Mouse (Mus musculus): ENCODE measurements at regions not wholly inside any gene's neighbourhood (a gene's known extent, or its start where the extent isn't known, plus 50 kb on each side); places are given as distances from the start of the nearest gene placed in this dataset.

- no peaks in the 10 kb centered on the region for H3K36me3 ChIP-seq (ENCODE audit: insufficient read depth, low read length)
- no peaks in the 10 kb centered on the region for H3K9me3 ChIP-seq (ENCODE audit: low read length)
- WGBS: 86% methylated on average over 9 of the region's 9 CpGs
- no peak overlapping the region for H3K9ac ChIP-seq (replicated peaks; ENCODE audit: low read length, poor library complexity, severe bottlenecking)
- H3K27ac ChIP-seq (ENCODE audit: low read depth, low read length): no peak overlapping the region
- H3K27me3 ChIP-seq (ENCODE audit: insufficient read depth, low read length): no peaks in the 10 kb centered on the region
- no peak for DNase-seq (ENCODE audit: low spot score)
- H3K4me1 ChIP-seq (ENCODE audit: insufficient read depth, low read length): no peaks in the 10 kb centered on the region
- no peak for ATAC-seq (ENCODE audit: low FRiP score)
- no peak for TF ChIP-seq CTCF (IDR thresholded peaks at IDR 0.05)
- no peak overlapping the region for H3K4me3 ChIP-seq (ENCODE audit: low read depth, low read length)
- no peak overlapping the region for H3K4me2 ChIP-seq (ENCODE audit: low read depth, low read length, poor library complexity, severe bottlenecking)
Observed at GRCm38 (mm10) chr14:46616030-46616429, 144.3 kb upstream of the Cdkn3 start.

GRCm38 (mm10) chr14:46614936-46615335 is 145.4 kb upstream of the Cdkn3 start:
- H3K27ac ChIP-seq (ENCODE audit: low read depth, low read length): no peak overlapping the region
- no peak overlapping the region for H3K9ac ChIP-seq (replicated peaks; ENCODE audit: low read length, poor library complexity, severe bottlenecking)
- DNase-seq (ENCODE audit: low spot score) (no peak), ATAC-seq (ENCODE audit: low FRiP score) (no peak)
- H3K27me3 ChIP-seq (ENCODE audit: insufficient read depth, low read length): no peaks in the 10 kb centered on the region
- no peak for TF ChIP-seq CTCF (IDR thresholded peaks at IDR 0.05)
- H3K4me3 ChIP-seq (ENCODE audit: low read depth, low read length): no peak overlapping the region
- no peaks in the 10 kb centered on the region for H3K36me3 ChIP-seq (ENCODE audit: insufficient read depth, low read length)
- H3K4me2 ChIP-seq (ENCODE audit: low read depth, low read length, poor library complexity, severe bottlenecking): no peak overlapping the region
- H3K9me3 ChIP-seq (ENCODE audit: low read length): no peaks in the 10 kb centered on the region
- 84% methylated on average over 4 of the region's 4 CpGs for WGBS
- H3K4me1 ChIP-seq (ENCODE audit: insufficient read depth, low read length): no peaks in the 10 kb centered on the region

DNA sequence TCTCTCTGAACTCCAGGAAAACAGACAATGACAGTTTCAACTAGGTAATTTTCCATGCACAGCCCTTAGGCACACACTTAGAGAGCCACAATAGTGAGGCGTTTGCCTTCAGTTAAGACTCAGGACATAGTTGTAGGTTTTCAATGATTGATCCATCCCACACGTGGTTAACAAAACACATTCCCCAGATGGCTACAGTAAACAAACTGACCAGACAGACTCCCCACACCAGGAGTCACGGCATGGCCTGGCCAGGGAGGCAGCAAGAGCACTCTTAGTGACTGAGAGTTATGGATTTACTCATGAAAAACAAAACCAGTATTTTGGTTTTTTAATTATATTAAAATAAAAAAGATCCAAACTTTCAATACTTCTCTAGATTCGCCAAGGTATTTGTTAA is 146.6 kb upstream of the Cdkn3 start:
- no peaks in the 10 kb centered on the region for H3K4me1 ChIP-seq (ENCODE audit: insufficient read depth, low read length)
- H3K4me3 ChIP-seq (ENCODE audit: low read depth, low read length): no peak overlapping the region
- WGBS: 66% methylated on average over 4 of the region's 4 CpGs
- no peaks in the 10 kb centered on the region for H3K27me3 ChIP-seq (ENCODE audit: insufficient read depth, low read length)
- H3K36me3 ChIP-seq (ENCODE audit: insufficient read depth, low read length): no peaks in the 10 kb centered on the region
- no peak for ATAC-seq (ENCODE audit: low FRiP score)
- no peak overlapping the region for H3K9ac ChIP-seq (replicated peaks; ENCODE audit: low read length, poor library complexity, severe bottlenecking)
- DNase-seq (ENCODE audit: low spot score): no peak
- no peak overlapping the region for H3K27ac ChIP-seq (ENCODE audit: low read depth, low read length)
- no peak for TF ChIP-seq CTCF (IDR thresholded peaks at IDR 0.05)
- no peaks in the 10 kb centered on the region for H3K9me3 ChIP-seq (ENCODE audit: low read length)
- no peak overlapping the region for H3K4me2 ChIP-seq (ENCODE audit: low read depth, low read length, poor library complexity, severe bottlenecking)

- DNase-seq (ENCODE audit: low spot score) (no peak), ATAC-seq (ENCODE audit: low FRiP score) (no peak)
- H3K9me3 ChIP-seq (ENCODE audit: low read length): no peaks in the 10 kb centered on the region
- H3K4me2 ChIP-seq (ENCODE audit: low read depth, low read length, poor library complexity, severe bottlenecking): no peak overlapping the region
- H3K27me3 ChIP-seq (ENCODE audit: insufficient read depth, low read length): no peaks in the 10 kb centered on the region
- no peak overlapping the region for H3K9ac ChIP-seq (replicated peaks; ENCODE audit: low read length, poor library complexity, severe bottlenecking)
- H3K36me3 ChIP-seq (ENCODE audit: insufficient read depth, low read length): no peaks in the 10 kb centered on the region
- no peak for TF ChIP-seq CTCF (IDR thresholded peaks at IDR 0.05)
- H3K4me3 ChIP-seq (ENCODE audit: low read depth, low read length): no peak overlapping the region
- WGBS: 87% methylated on average over 8 of the region's 8 CpGs
- no peaks in the 10 kb centered on the region for H3K4me1 ChIP-seq (ENCODE audit: insufficient read depth, low read length)
- H3K27ac ChIP-seq (ENCODE audit: low read depth, low read length): no peak overlapping the region
Observed at GRCm38 (mm10) chr14:46613211-46613610, 147.1 kb upstream of the Cdkn3 start.

- Histone ChIP-seq H3K36me3 (ENCODE audit: insufficient read depth, low read length) (no peaks in the 10 kb centered on the region), H3K9ac (replicated peaks; ENCODE audit: low read length, poor library complexity, severe bottlenecking) (no peak overlapping the region), H3K4me2 (ENCODE audit: low read depth, low read length, poor library complexity, severe bottlenecking) (no peak overlapping the region), H3K4me1 (ENCODE audit: insufficient read depth, low read length) (no peaks in the 10 kb centered on the region), H3K9me3 (ENCODE audit: low read length) (no peaks in the 10 kb centered on the region), H3K27ac (ENCODE audit: low read depth, low read length) (no peak overlapping the region), H3K4me3 (ENCODE audit: low read depth, low read length) (no peak overlapping the region), H3K27me3 (ENCODE audit: insufficient read depth, low read length) (no peaks in the 10 kb centered on the region)
- no peak for TF ChIP-seq CTCF (IDR thresholded peaks at IDR 0.05)
- 75% methylated on average over 9 of the region's 9 CpGs for WGBS
- DNase-seq (ENCODE audit: low spot score) (no peak), ATAC-seq (ENCODE audit: low FRiP score) (no peak)
Observed at GRCm38 (mm10) chr14:46612584-46612983, 147.8 kb upstream of the Cdkn3 start.

DNA sequence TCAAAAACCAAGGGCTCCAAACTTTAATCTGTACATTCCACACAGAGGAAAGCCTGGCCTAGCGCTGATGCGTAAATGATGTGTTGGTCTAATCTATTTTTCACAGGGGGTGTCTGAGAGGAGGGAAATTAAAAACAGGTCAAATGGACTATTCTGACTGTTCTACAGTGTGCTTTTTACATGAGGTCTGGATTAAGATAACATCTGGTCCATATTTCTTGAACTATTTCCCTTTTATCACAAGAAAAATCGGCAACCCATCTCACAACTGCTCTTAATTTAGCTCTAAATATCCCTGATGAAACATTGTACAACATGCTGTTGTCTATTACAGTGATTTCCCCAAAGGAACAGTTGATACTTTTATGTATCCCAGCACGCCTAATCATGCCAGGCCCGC is 149.4 kb upstream of the Cdkn3 start:
- Histone ChIP-seq H3K4me2 (ENCODE audit: low read depth, low read length, poor library complexity, severe bottlenecking) (no peak overlapping the region), H3K36me3 (ENCODE audit: insufficient read depth, low read length) (no peaks in the 10 kb centered on the region), H3K27ac (ENCODE audit: low read depth, low read length) (no peak overlapping the region), H3K9me3 (ENCODE audit: low read length) (no peaks in the 10 kb centered on the region), H3K9ac (replicated peaks; ENCODE audit: low read length, poor library complexity, severe bottlenecking) (no peak overlapping the region), H3K4me3 (ENCODE audit: low read depth, low read length) (no peak overlapping the region), H3K4me1 (ENCODE audit: insufficient read depth, low read length) (no peaks in the 10 kb centered on the region), H3K27me3 (ENCODE audit: insufficient read depth, low read length) (no peaks in the 10 kb centered on the region)
- DNase-seq (ENCODE audit: low spot score) (no peak), ATAC-seq (ENCODE audit: low FRiP score) (no peak)
- WGBS: 92% methylated on average over 5 of the region's 5 CpGs
- TF ChIP-seq CTCF (IDR thresholded peaks at IDR 0.05): no peak
